Mouse (Mus musculus): ENCODE data around the gene Ptpn4.
A peak's percentile ranks its signal among the peaks of the same experiment; 100 is the strongest.

Gene Ptpn4

GRCm38 (mm10) chr1:119804586-119804985 is 32.8 kb downstream of the Ptpn4 start:
- DNase-seq, result no peak

- DNase-seq, result no peak
Measured at GRCm38 (mm10) chr1:119795174-119795573, 42.2 kb downstream of the Ptpn4 start.

- DNase-seq, result no peak
Measured at GRCm38 (mm10) chr1:119794342-119794741, 43.1 kb downstream of the Ptpn4 start.

- no peak for DNase-seq
Measured at GRCm38 (mm10) chr1:119790616-119791015, 46.8 kb downstream of the Ptpn4 start.

GRCm38 (mm10) chr1:119775915-119776314 is 61.5 kb downstream of the Ptpn4 start:
- no peak for DNase-seq

- DNase-seq, result no peak
Measured at GRCm38 (mm10) chr1:119735692-119736091, 101.7 kb downstream of the Ptpn4 start.

GRCm38 (mm10) chr1:119734801-119735200 is 102.6 kb downstream of the Ptpn4 start:
- DNase-seq, result no peak

- DNase-seq, result no peak
Measured at GRCm38 (mm10) chr1:119731166-119731565, 106.2 kb downstream of the Ptpn4 start.

- DNase-seq, result no peak
Measured at GRCm38 (mm10) chr1:119713017-119713416, 124.4 kb downstream of the Ptpn4 start.

GRCm38 (mm10) chr1:119706471-119707217 is 130.8 kb downstream of the Ptpn4 start:
- DNase-seq, result no peak

- no peak for DNase-seq
Measured at GRCm38 (mm10) chr1:119696860-119697259, 140.6 kb downstream of the Ptpn4 start.

- DNase-seq, result no peak
Measured at GRCm38 (mm10) chr1:119685773-119686558, 151.4 kb downstream of the Ptpn4 start.

- DNase-seq, result no peak
Measured at GRCm38 (mm10) chr1:119681663-119682213, 155.7 kb downstream of the Ptpn4 start.

- peak; percentile 58 for DNase-seq
Measured at GRCm38 (mm10) chr1:119674984-119675383, 162.4 kb downstream of the Ptpn4 start.

- no peak for DNase-seq
Measured at GRCm38 (mm10) chr1:119666904-119667303, 170.5 kb downstream of the Ptpn4 start.

GRCm38 (mm10) chr1:119654307-119654706 is 183.1 kb downstream of the Ptpn4 start:
- peak; percentile 29 for DNase-seq

- DNase-seq, result no peak
Measured at GRCm38 (mm10) chr1:119650386-119650785, 187.0 kb downstream of the Ptpn4 start.

- no peak for DNase-seq
Measured at GRCm38 (mm10) chr1:119649627-119650026, 187.8 kb downstream of the Ptpn4 start.

- peak; percentile 96 for DNase-seq
Measured at GRCm38 (mm10) chr1:119648205-119649111, 189.0 kb downstream of the Ptpn4 start, which contains the start of gene Epb41l5. TSS of gene Epb41l5 (minus strand) at chr1:119649000.

GRCm38 (mm10) chr1:119646356-119646755 is 191.1 kb downstream of the Ptpn4 start:
- no peak for DNase-seq

GRCm38 (mm10) chr1:119642367-119642766 is 195.0 kb downstream of the Ptpn4 start:
- peak; percentile 56 for DNase-seq

- DNase-seq, result no peak
Measured at GRCm38 (mm10) chr1:119641090-119641812, 196.2 kb downstream of the Ptpn4 start.
